Comparison of ENCODE assay signal across 24 mouse cellular contexts in the genomic region with DNA sequence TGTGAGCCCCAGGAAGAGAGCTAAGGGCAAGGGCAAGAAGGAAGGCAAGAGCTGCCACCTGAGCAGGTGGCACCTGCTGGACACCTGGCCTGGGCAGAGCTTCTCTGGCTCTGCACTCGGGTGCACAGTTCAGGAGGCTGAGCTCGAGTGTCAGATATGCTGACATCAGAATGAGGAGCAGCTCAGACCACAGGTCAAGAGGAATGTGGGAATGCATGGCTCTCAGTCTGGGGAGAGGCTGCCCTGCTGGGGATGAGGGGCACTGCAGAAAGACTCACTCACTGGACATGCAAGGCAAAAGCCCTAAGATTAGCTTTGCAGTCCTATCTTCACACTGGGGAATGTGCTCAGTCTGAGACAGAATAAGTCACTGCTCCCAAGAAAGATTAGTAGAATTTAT. TPM values are rescaled to one million over a fixed set of nuclear protein-coding genes. Genes with fewer than 3 reads are reported as not detected.
DNase-seq lines count a peak whose midpoint lies in the region; ATAC-seq and TF ChIP-seq lines count a peak whose summit lies in the region.
"Had no signal": no experiment of that assay in that cellular context is flagged by ENCODE, and none has a peak within 500 bp of the region (broad histone marks: within the 10 kb centered on the region; RNA-seq: fewer than 3 reads in every experiment).

No protein-coding gene starts in this region.

- H3K36me3 ChIP-seq in kidney, postnatal 0 days (ENCODE audit: insufficient read depth, low read length), result no peaks in the 10 kb centered on the region
- H3K36me3 ChIP-seq: embryonic facial prominence, embryonic 15.5 days; forebrain, embryonic 10.5 days; G1E; hindbrain, embryonic 13.5 days; limb, embryonic 10.5 days; neural tube, embryonic 12.5 days had no signal

- WGBS in cerebellum, adult 2 months, result 15% methylated on average over 2 of the region's 2 CpGs
- 35% methylated on average over 2 of the region's 2 CpGs for WGBS in lung, adult 2 months
- 37% methylated on average over 2 of the region's 2 CpGs for WGBS in kidney, postnatal 0 days

- TF ChIP-seq POLR2A in cerebellum, adult 2 months (IDR thresholded peaks at IDR 0.05; ENCODE audit: borderline replicate concordance, insufficient read depth, low read length), result no peak
- TF ChIP-seq POLR2A in lung, adult 2 months (IDR thresholded peaks at IDR 0.05; ENCODE audit: borderline replicate concordance, extremely low read depth, low read depth, low read length), result no peak

- H3K9me3 ChIP-seq in kidney, postnatal 0 days (replicated peaks; ENCODE audit: low read length), result no peaks in the 10 kb centered on the region
- H3K9me3 ChIP-seq: embryonic facial prominence, embryonic 15.5 days; forebrain, embryonic 10.5 days; G1E; hindbrain, embryonic 13.5 days; limb, embryonic 10.5 days; neural tube, embryonic 12.5 days had no signal

- peak; percentile 84 for ATAC-seq in kidney, postnatal 0 days (replicated peaks; ENCODE audit: low FRiP score, low read depth)
- ATAC-seq: forebrain, postnatal 0 days; liver, postnatal 0 days had no signal

- no peak for DNase-seq in cerebellum, adult 2 months
- no peak for DNase-seq in cerebellum, adult 9-10 months
- peak; percentile 8 for DNase-seq in lung, postnatal 10 days
- no peak for DNase-seq in lung, adult 2 months
- DNase-seq in kidney, postnatal 0 days (ENCODE audit: low spot score), result peak; percentile 16
- no peak for DNase-seq in adrenal gland, postnatal 4 days (ENCODE audit: low spot score in 2 of 2)
- no peak for DNase-seq in spleen, postnatal 10 days (ENCODE audit: low spot score in 2 of 2)
- DNase-seq: adrenal gland, postnatal 36 days; forebrain, postnatal 0 days; heart, postnatal 14 days; liver, postnatal 0 days; right cerebral cortex, postnatal 4 days; thymus, postnatal 25 days had no signal

- H3K4me2 ChIP-seq in kidney, postnatal 0 days (ENCODE audit: low read length), result no peak overlapping the region
- H3K4me2 ChIP-seq: embryonic facial prominence, embryonic 15.5 days; heart, embryonic 11.5 days; hindbrain, embryonic 13.5 days; midbrain, embryonic 11.5 days; neural tube, embryonic 12.5 days had no signal

- no peaks in the 10 kb centered on the region for H3K27me3 ChIP-seq in cerebellum, adult 2 months (ENCODE audit: control insufficient read depth, insufficient read depth, low read length)
- no peaks in the 10 kb centered on the region for H3K27me3 ChIP-seq in kidney, postnatal 0 days (ENCODE audit: insufficient read depth, low read length)
- H3K27me3 ChIP-seq: embryonic facial prominence, embryonic 15.5 days; hindbrain, embryonic 13.5 days; neural tube, embryonic 12.5 days had no signal

- peak; percentile 21; the same call in 1 of the 2 replicates for TF ChIP-seq CTCF in cerebellum, adult 2 months (IDR thresholded peaks at IDR 0.05; ENCODE audit: borderline replicate concordance, insufficient read depth, low read depth, low read length)
- TF ChIP-seq CTCF in lung, adult 2 months (IDR thresholded peaks at IDR 0.05; ENCODE audit: insufficient read depth, low read length), result no peak
- TF ChIP-seq CTCF in kidney, postnatal 0 days (IDR thresholded peaks at IDR 0.05; ENCODE audit: low read depth), result peak; percentile 22; the same call in 1 of the 2 replicates

- H3K9ac ChIP-seq in kidney, postnatal 0 days (ENCODE audit: low read depth, low read length), result no peak overlapping the region
- H3K9ac ChIP-seq: embryonic facial prominence, embryonic 15.5 days; forebrain, postnatal 0 days; hindbrain, embryonic 13.5 days; liver, postnatal 0 days; neural tube, embryonic 12.5 days had no signal

- H3K4me3 ChIP-seq in cerebellum, adult 2 months (replicated peaks; ENCODE audit: insufficient read depth, low read depth, low read length), result no peak overlapping the region
- H3K4me3 ChIP-seq in lung, adult 2 months (replicated peaks; ENCODE audit: extremely low read depth, low read depth, low read length), result no peak overlapping the region
- no peak overlapping the region for H3K4me3 ChIP-seq in kidney, postnatal 0 days (replicated peaks; ENCODE audit: low read depth, low read length)
- H3K4me3 ChIP-seq: embryonic facial prominence, embryonic 15.5 days; forebrain, embryonic 10.5 days; hindbrain, embryonic 13.5 days; limb, embryonic 10.5 days; neural tube, embryonic 12.5 days had no signal

- no peak overlapping the region for H3K27ac ChIP-seq in cerebellum, adult 2 months (ENCODE audit: insufficient read depth, low read length)
- no peak overlapping the region for H3K27ac ChIP-seq in kidney, postnatal 0 days
- H3K27ac ChIP-seq: embryonic facial prominence, embryonic 15.5 days; forebrain, embryonic 10.5 days; hindbrain, embryonic 13.5 days; limb, embryonic 10.5 days; neural tube, embryonic 12.5 days had no signal

- peaks cover 8% of the 10 kb centered on the region for H3K4me1 ChIP-seq in cerebellum, adult 2 months (ENCODE audit: control insufficient read depth, insufficient read depth, low read length)
- no peaks in the 10 kb centered on the region for H3K4me1 ChIP-seq in lung, adult 2 months (ENCODE audit: control insufficient read depth, insufficient read depth, low read length)
- H3K4me1 ChIP-seq in kidney, postnatal 0 days (replicated peaks; ENCODE audit: insufficient read depth, low read length), result no peaks in the 10 kb centered on the region
- H3K4me1 ChIP-seq: embryonic facial prominence, embryonic 15.5 days; forebrain, embryonic 10.5 days; hindbrain, embryonic 13.5 days; limb, embryonic 10.5 days; neural tube, embryonic 12.5 days had no signal

RNA-seq across cellular contexts. Expression of gene Ankrd34b, which starts 23.6 kb away (rescaled TPM):
- 22.4 and 23.9 TPM in 2 replicates for polyA plus RNA-seq in cerebellum, adult 2 months (2012; rRNA removed)
- 0.02 TPM in 1 of 2 replicates, not detected in the other for polyA plus RNA-seq in lung, adult 2 months (2012; rRNA removed)
- 0.28 and 0.39 TPM in 2 replicates for polyA plus RNA-seq in kidney, postnatal 0 days (2015; fragmentation: Nextera tagmentation; extraction: Ambion mirVana)
- total RNA-seq in adrenal gland, postnatal 4 days (2021), result under 1 TPM; 0.37 to 0.62 TPM
- total RNA-seq: gastrocnemius, adult 18-20 months; liver, adult 2 months had no signal
- polyA plus RNA-seq: G1E; intestine, embryonic 14.5 days; liver, adult 2 months; liver, postnatal 0 days had no signal

RNA-seq across cellular contexts. Expression of gene Msh3, which starts 47.3 kb away (rescaled TPM):
- 23.7 and 25.1 TPM in 2 replicates for polyA plus RNA-seq in cerebellum, adult 2 months (2012; rRNA removed)
- 1.8 and 3.2 TPM in 2 replicates for polyA plus RNA-seq in lung, adult 2 months (2012; rRNA removed)
- 22.3 and 23.5 TPM in 2 replicates for polyA plus RNA-seq in kidney, postnatal 0 days (2015; fragmentation: Nextera tagmentation; extraction: Ambion mirVana)
- 10 to 100 TPM; 36.5 to 39.2 TPM for total RNA-seq in adrenal gland, postnatal 4 days (2021)

RNA-seq across cellular contexts. Expression of gene Dhfr, which starts 47.5 kb away (rescaled TPM):
- polyA plus RNA-seq in cerebellum, adult 2 months (2012; rRNA removed), result 2.8 TPM in 2 replicates
- 0.45 and 0.57 TPM in 2 replicates for polyA plus RNA-seq in lung, adult 2 months (2012; rRNA removed)
- polyA plus RNA-seq in kidney, postnatal 0 days (2015; fragmentation: Nextera tagmentation; extraction: Ambion mirVana), result 16.5 and 17.9 TPM in 2 replicates
- 1 to 10 TPM; 9.4 to 9.6 TPM for total RNA-seq in adrenal gland, postnatal 4 days (2021)

Comparison
In these comparisons a context has a peak if more than half of its experiments do, and no peak if none do; other contexts are left out.
1. DNase-seq: peak in lung, postnatal 10 days (single experiment) and kidney, postnatal 0 days (single experiment); none in cerebellum, adult 2 months (0 of 2), cerebellum, adult 9-10 months (single experiment), lung, adult 2 months (single experiment), adrenal gland, postnatal 4 days (0 of 2) and spleen, postnatal 10 days (0 of 2).
2. RNA of gene Ankrd34b, which starts 23.6 kb away (polyA plus RNA-seq): 22.4 to 23.9 TPM in cerebellum, adult 2 months; 0.28 to 0.39 TPM in kidney, postnatal 0 days and 0.02 TPM in lung, adult 2 months; every median in the first group is over 10 times any median in the second.